Mouse (Mus musculus) liver, embryonic 15.5 days (tissue): ENCODE data around the gene Arid3b. TPM values are rescaled to one million over a fixed set of nuclear protein-coding genes. Genes with fewer than 3 reads are reported as not detected.

Experiments used
- ATAC-seq: fragments of 200-750 bp; cut with Nextera tagmentation; 2 replicates; pipeline ENCODE4 v1.8.0; 2017; ENCODE audit warnings: moderate number of reproducible peaks, mild to moderate bottlenecking, moderate library complexity; ENCODE audit not compliant: insufficient read depth
- H3K27ac ChIP-seq: fragments of 300-500 bp; sonication (generic); replicated peaks from 2 replicates; pipeline ENCODE4 v1.5.1; 2015; ENCODE audit warnings: mild to moderate bottlenecking, inconsistent platforms
- H3K27me3 ChIP-seq: fragments of 300-500 bp; sonication (generic); 2 replicates; pipeline ENCODE4 v1.6.1; 2015; ENCODE audit warnings: mild to moderate bottlenecking, inconsistent platforms
- H3K36me3 ChIP-seq: fragments of 300-500 bp; sonication (generic); replicated peaks from 2 replicates; pipeline ENCODE4 v1.6.1; 2015; ENCODE audit warnings: moderate library complexity, mild to moderate bottlenecking, inconsistent platforms
- H3K4me1 ChIP-seq: fragments of 300-500 bp; sonication (generic); replicated peaks from 2 replicates; pipeline ENCODE4 v1.6.1; 2015; ENCODE audit warnings: inconsistent platforms
- H3K4me2 ChIP-seq: fragments of 300-500 bp; sonication (generic); 2 replicates; pipeline ENCODE4 v1.6.1; 2015; ENCODE audit warnings: moderate library complexity, mild to moderate bottlenecking, inconsistent platforms
- H3K4me3 ChIP-seq: fragments of 300-500 bp; sonication (generic); replicated peaks from 2 replicates; pipeline ENCODE4 v1.5.1; 2015; ENCODE audit warnings: mild to moderate bottlenecking, inconsistent platforms
- H3K9ac ChIP-seq: fragments of 300-500 bp; sonication (generic); 2 replicates; pipeline ENCODE4 v1.6.1; 2015; ENCODE audit warnings: moderate library complexity, mild to moderate bottlenecking, inconsistent platforms
- H3K9me3 ChIP-seq: fragments of 300-500 bp; sonication (generic); replicated peaks from 2 replicates; pipeline ENCODE4 v1.6.1; 2016; ENCODE audit warnings: inconsistent platforms
- WGBS: fragments of 180-500 bp; shearing (Covaris S2); methylation state at CpG from one replicate; pipeline ENCODE4 v1.1.7; 2015; ENCODE audit warnings: mixed read lengths; ENCODE audit not compliant: insufficient replicate concordance; 5-methylcytosine and 5-hydroxymethylcytosine counted together
- polyA plus RNA-seq: library from polyadenylated mRNA; unstranded; fragments of >200 nt; fragmentation: Nextera tagmentation; extraction: Ambion mirVana; gene quantifications from 2 replicates; pipeline ENCODE4 v1.2.1, GENCODE M21; 2015

The Arid3b gene
- polyA plus RNA-seq, 1 experiment from 2014 or later, result 10.5 TPM

DNA sequence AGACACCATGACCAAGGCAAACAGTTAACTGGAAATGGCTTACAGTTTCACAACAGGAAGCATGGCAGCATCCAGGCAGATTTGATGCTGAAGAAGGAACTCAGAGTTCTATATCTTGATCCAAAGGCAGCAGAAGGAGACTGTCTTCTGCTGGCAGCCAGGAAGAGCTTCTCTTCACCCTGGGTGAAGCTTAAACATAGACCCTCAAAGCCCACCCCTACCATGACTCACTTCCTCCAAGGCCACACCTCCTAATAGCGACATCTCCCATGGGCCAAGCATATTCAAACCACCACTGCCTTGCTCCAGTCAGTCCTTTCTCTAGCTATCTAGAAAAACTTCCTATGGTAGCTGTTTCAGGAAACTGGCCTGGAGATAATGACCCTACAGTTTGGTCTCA, 89.5 kb downstream of the Arid3b start:
- Histone ChIP-seq H3K36me3 (peaks cover 99% of the 10 kb centered on the region), H3K27ac (no peak overlapping the region), H3K9ac (no peak overlapping the region), H3K27me3 (no peaks in the 10 kb centered on the region), H3K4me1 (no peaks in the 10 kb centered on the region), H3K4me2 (no peak overlapping the region), H3K9me3 (no peaks in the 10 kb centered on the region), H3K4me3 (no peak overlapping the region)
- 62% methylated on average over 1 of the region's 1 CpGs for WGBS
- ATAC-seq, result no peak

DNA sequence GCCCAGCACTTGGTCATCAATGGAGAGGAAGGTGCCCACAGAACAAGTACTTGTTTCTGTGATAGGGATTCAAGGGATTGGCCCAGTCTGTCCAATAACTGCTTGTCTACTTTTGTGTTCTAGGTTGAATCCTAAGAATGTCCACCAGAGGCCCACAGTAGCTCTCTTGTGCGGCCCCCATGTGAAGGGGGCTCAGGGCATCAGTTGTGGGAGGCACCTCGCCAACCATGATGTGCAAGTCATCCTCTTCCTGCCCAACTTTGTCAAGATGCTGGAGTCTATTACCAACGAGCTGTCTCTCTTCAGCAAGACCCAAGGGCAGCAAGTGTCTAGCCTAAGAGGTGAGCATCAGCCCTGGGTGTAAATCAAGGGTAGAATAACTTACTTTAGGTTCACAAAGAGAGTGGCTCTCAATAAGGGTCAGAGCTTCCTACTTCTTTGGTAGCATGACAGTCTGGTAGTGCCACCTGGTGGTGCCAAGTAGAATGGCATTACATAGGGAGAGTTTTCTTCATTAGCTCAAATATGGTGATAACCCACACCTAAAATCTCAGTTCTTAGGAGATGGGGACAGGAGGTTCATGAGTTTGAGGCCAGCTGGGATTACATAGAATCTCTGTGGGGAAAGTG, 92.0 kb downstream of the Arid3b start:
- no peak for ATAC-seq
- WGBS, result 43% methylated on average over 3 of the region's 3 CpGs

More for the DNA sequence above, 92.0 kb downstream of the Arid3b start:
- Histone ChIP-seq H3K9ac (no peak overlapping the region), H3K36me3 (peaks cover 96% of the 10 kb centered on the region), H3K4me3 (no peak overlapping the region), H3K4me1 (no peaks in the 10 kb centered on the region), H3K4me2 (no peak overlapping the region), H3K27me3 (no peaks in the 10 kb centered on the region), H3K9me3 (no peaks in the 10 kb centered on the region), H3K27ac (no peak overlapping the region)

Other genes starting within 250 kb of the Arid3b start
- gene Ulk3, start 247.3 kb downstream of the Arid3b start, polyA plus RNA-seq, result 3.5 and 4.4 TPM in 2 replicates
- gene Cplx3, start 230.5 kb downstream of the Arid3b start, polyA plus RNA-seq, result not detected in 2 replicates
- not detected in 2 replicates for gene Lman1l, start 216.0 kb downstream of the Arid3b start, polyA plus RNA-seq
- gene Csk, start 183.2 kb downstream of the Arid3b start, polyA plus RNA-seq, result 15.4 and 15.9 TPM in 2 replicates
- 0.14 and 0.15 TPM in 2 replicates for gene Cyp1a2, start 153.1 kb downstream of the Arid3b start, polyA plus RNA-seq
- gene Cyp1a1, start 148.9 kb downstream of the Arid3b start, polyA plus RNA-seq, result 0.13 and 0.16 TPM in 2 replicates
- gene Edc3, start 128.3 kb downstream of the Arid3b start, polyA plus RNA-seq, result 13.8 and 16.2 TPM in 2 replicates
- 105 and 129 TPM in 2 replicates for gene Clk3, start 70.9 kb downstream of the Arid3b start, polyA plus RNA-seq
- 50.7 and 52.4 TPM in 2 replicates for gene Ubl7, start 74.2 kb upstream of the Arid3b start, polyA plus RNA-seq
- not detected in 2 replicates for gene Sema7a, start 103.3 kb upstream of the Arid3b start, polyA plus RNA-seq
- gene Cyp11a1, start 169.6 kb upstream of the Arid3b start, polyA plus RNA-seq, result 1.3 and 1.5 TPM in 2 replicates
- 0.15 TPM in 1 of 2 replicates, not detected in the other for gene Stra6, start 227.0 kb upstream of the Arid3b start, polyA plus RNA-seq